Comparison of ENCODE assay signal across 22 mouse cellular contexts in genomic region chr13:89692597-89692996, GRCm38 (mm10).
"Had no signal": no experiment of that assay in that cellular context is flagged by ENCODE, and none has a peak within 500 bp of the region (broad histone marks: within the 10 kb centered on the region; RNA-seq: fewer than 3 reads in every experiment).

No protein-coding gene starts in this region.

- H3K9me3 ChIP-seq: heart, embryonic 13.5 days; heart, embryonic 15.5 days; hindbrain, embryonic 13.5 days; hindbrain, embryonic 15.5 days; limb, embryonic 10.5 days; limb, embryonic 12.5 days had no signal

- H3K9ac ChIP-seq: heart, embryonic 13.5 days; heart, embryonic 15.5 days; hindbrain, embryonic 13.5 days; hindbrain, embryonic 15.5 days; limb, embryonic 12.5 days had no signal

- H3K27me3 ChIP-seq: heart, embryonic 13.5 days; heart, embryonic 15.5 days; hindbrain, embryonic 13.5 days; hindbrain, embryonic 15.5 days; limb, embryonic 12.5 days had no signal

- ATAC-seq: hindbrain, postnatal 0 days; intestine, postnatal 0 days had no signal

- H3K4me1 ChIP-seq: heart, embryonic 13.5 days; heart, embryonic 15.5 days; hindbrain, embryonic 13.5 days; hindbrain, embryonic 15.5 days had no signal

- H3K27ac ChIP-seq: heart, adult 2 months; heart, embryonic 13.5 days; heart, embryonic 15.5 days; hindbrain, embryonic 13.5 days; hindbrain, embryonic 15.5 days; hindbrain, postnatal 0 days; layer of hippocampus, adult 2 months; left cerebral cortex, adult 2 months; limb, embryonic 10.5 days; limb, embryonic 12.5 days had no signal

- DNase-seq: gastrocnemius, postnatal 14 days; gastrocnemius, postnatal 36 days; heart, adult 11 months; heart, adult 2 months; heart, postnatal 14 days; heart, postnatal 36 days; kidney, adult 18-20 months; kidney, adult 8-10 months; kidney, postnatal 10 days; kidney, postnatal 25 days; kidney, postnatal 4 days had no signal

- H3K4me2 ChIP-seq: heart, embryonic 11.5 days; heart, embryonic 13.5 days; heart, embryonic 15.5 days; hindbrain, embryonic 13.5 days; hindbrain, embryonic 15.5 days; limb, embryonic 12.5 days had no signal

- H3K4me3 ChIP-seq: heart, adult 2 months; heart, embryonic 13.5 days; heart, embryonic 15.5 days; hindbrain, embryonic 13.5 days; hindbrain, embryonic 15.5 days; layer of hippocampus, adult 2 months; left cerebral cortex, adult 2 months; limb, embryonic 10.5 days; limb, embryonic 12.5 days had no signal
